Mouse (Mus musculus) heart, embryonic 10.5 days (tissue): ENCODE data around the gene Tle2. TPM values are rescaled to one million over a fixed set of nuclear protein-coding genes. Genes with fewer than 3 reads are reported as not detected.

ENCODE experiments used
- DNase-seq: peaks from one replicate; pipeline ENCODE4 v3.0.0-alpha.2; 2017; ENCODE audit warnings: low spot score
- H3K27ac ChIP-seq: fragments of 300-500 bp; sonication (generic); 2 replicates; pipeline ENCODE4 v1.5.1; 2016; ENCODE audit warnings: mild to moderate bottlenecking
- H3K27me3 ChIP-seq: fragments of 300-500 bp; sonication (generic); 2 replicates; pipeline ENCODE4 v1.6.1; 2016; ENCODE audit warnings: mild to moderate bottlenecking; ENCODE audit not compliant: poor library complexity, insufficient read depth, severe bottlenecking
- H3K36me3 ChIP-seq: fragments of 300-500 bp; sonication (generic); 2 replicates; pipeline ENCODE4 v1.6.1; 2016; ENCODE audit warnings: mild to moderate bottlenecking, moderate library complexity
- H3K4me1 ChIP-seq: fragments of 300-500 bp; sonication (generic); 2 replicates; pipeline ENCODE4 v1.6.1; 2016; ENCODE audit warnings: mild to moderate bottlenecking
- H3K4me3 ChIP-seq: fragments of 300-500 bp; sonication (generic); 2 replicates; pipeline ENCODE4 v1.5.1; 2016; ENCODE audit warnings: mild to moderate bottlenecking, moderate library complexity
- H3K9me3 ChIP-seq: fragments of 300-500 bp; sonication (generic); 2 replicates; pipeline ENCODE4 v1.6.1; 2016; ENCODE audit warnings: mild to moderate bottlenecking, moderate library complexity
- WGBS: fragments of 180-500 bp; shearing (Covaris S2); methylation state at CpG from one replicate; pipeline ENCODE4 v1.1.7; 2016; 5-methylcytosine and 5-hydroxymethylcytosine counted together
- polyA plus RNA-seq: library from polyadenylated mRNA; unstranded; fragments of >200 nt; fragmentation: Nextera tagmentation; extraction: Ambion mirVana; gene quantifications from 2 replicates; pipeline ENCODE4 v1.2.1, GENCODE M21; 2016

Tle2 gene
- polyA plus RNA-seq, 1 experiment from 2014 or later: 18.3 TPM

DNA sequence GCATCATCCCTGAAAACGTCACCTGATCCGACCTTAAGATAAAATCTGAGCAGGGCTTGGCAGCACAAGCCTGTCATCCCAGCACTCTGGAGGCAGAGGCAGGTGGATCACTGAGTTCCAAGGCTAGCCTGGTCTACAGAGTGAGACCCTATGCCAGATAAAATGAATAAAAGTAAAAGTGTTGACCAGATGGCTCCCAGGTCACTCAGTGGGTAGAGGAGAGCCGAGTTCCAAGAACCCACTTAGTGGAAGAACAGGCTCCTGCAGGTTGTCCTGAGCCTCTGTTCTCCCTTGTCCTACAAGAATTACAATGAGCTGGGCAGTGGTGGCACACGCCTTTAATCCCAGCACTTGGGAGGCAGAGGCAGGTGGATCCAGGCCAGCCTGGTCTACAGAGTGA is 18.9 kb downstream of the Tle2 start:
- Histone ChIP-seq H3K36me3 (peaks cover 23% of the 10 kb centered on the region), H3K27ac (no peak overlapping the region), H3K9me3 (no peaks in the 10 kb centered on the region), H3K27me3 (peaks cover 88% of the 10 kb centered on the region), H3K4me1 (peaks cover 34% of the 10 kb centered on the region), H3K4me3 (no peak overlapping the region)
- no peak for DNase-seq
- 72% methylated on average over 4 of the region's 4 CpGs for WGBS

GRCm38 (mm10) chr10:81593935-81594334 is 19.6 kb downstream of the Tle2 start:
- WGBS: 68% methylated on average over 18 of the region's 18 CpGs
- H3K4me1 ChIP-seq: peaks cover 38% of the 10 kb centered on the region
- peaks cover 82% of the 10 kb centered on the region for H3K27me3 ChIP-seq
- H3K36me3 ChIP-seq: peaks cover 16% of the 10 kb centered on the region; the same call in 1 of the 2 replicates
- H3K9me3 ChIP-seq: no peaks in the 10 kb centered on the region
- no peak for DNase-seq
- no peak overlapping the region for H3K27ac ChIP-seq
- H3K4me3 ChIP-seq: no peak overlapping the region

DNA sequence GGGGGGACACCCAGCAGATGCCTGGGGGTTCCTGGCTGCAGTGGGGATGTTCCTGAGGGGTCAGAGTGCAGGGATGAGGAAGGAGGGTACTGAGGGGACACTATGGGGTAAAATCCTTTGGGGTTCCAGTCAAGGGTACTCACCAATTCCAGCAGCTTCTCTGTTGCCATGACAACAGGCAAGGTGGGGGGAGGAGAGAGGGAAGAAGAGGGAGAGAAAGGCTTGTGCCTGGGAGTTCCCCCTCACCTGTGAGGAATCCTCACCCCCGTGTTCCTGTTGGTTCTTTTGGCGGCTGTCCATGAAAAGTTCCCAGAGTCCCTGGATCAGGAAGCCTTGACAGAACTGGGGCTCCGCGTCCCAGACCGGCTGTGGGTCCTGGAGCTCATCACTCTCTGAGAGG is 21.2 kb downstream of the Tle2 start:
- no peak for DNase-seq
- H3K36me3 ChIP-seq: 0 out of 2 replicates have a peak, but pooled peaks cover 2% of the 10 kb centered on the region
- no peaks in the 10 kb centered on the region for H3K9me3 ChIP-seq
- H3K27me3 ChIP-seq: peaks cover 65% of the 10 kb centered on the region
- H3K4me1 ChIP-seq: peaks cover 49% of the 10 kb centered on the region
- WGBS: 40% methylated on average over 5 of the region's 5 CpGs
- H3K27ac ChIP-seq: 0 out of 2 replicates have a peak overlapping the region, but pooled peaks have one; percentile 62
- H3K4me3 ChIP-seq: no peak overlapping the region

DNA sequence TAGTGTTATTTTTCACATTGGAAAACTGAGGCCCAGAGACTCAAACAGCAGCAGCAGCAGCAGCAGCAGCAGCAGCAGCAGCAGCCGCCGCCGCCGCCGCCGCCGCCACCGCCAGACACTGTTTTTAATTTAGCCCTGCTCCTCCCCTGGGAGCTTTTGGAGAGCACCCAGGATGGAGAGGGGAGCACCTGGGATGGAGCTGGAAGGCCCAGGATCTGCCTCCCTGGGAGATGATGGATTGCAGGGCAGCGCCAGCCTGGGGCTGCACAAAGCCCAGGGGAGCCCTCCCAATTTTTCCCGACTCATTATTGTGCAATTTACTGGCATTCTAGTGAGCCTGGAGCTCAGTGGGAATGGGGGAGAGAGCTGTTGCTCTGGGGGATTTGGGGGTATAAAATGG is 22.2 kb downstream of the Tle2 start:
- DNase-seq: no peak

GRCm38 (mm10) chr10:81597137-81597950 is 23.0 kb downstream of the Tle2 start:
- peaks cover 62% of the 10 kb centered on the region for H3K4me1 ChIP-seq
- H3K4me3 ChIP-seq: peak overlapping the region; percentile 52
- peak; percentile 87 for DNase-seq
- peaks cover 48% of the 10 kb centered on the region for H3K27me3 ChIP-seq
- 7% methylated on average over 10 of the region's 12 CpGs for WGBS
- H3K27ac ChIP-seq: peak overlapping the region; percentile 86
- no peaks in the 10 kb centered on the region for H3K9me3 ChIP-seq
- no peaks in the 10 kb centered on the region for H3K36me3 ChIP-seq

More for the DNA sequence above, 22.2 kb downstream of the Tle2 start:
- 5% methylated on average over 10 of the region's 10 CpGs for WGBS
- Histone ChIP-seq H3K9me3 (no peaks in the 10 kb centered on the region), H3K4me1 (peaks cover 59% of the 10 kb centered on the region), H3K36me3 (no peaks in the 10 kb centered on the region), H3K27me3 (peaks cover 55% of the 10 kb centered on the region), H3K27ac (peak overlapping the region; percentile 86), H3K4me3 (peak overlapping the region; percentile 52)

- peaks cover 62% of the 10 kb centered on the region for H3K4me1 ChIP-seq
Observed at GRCm38 (mm10) chr10:81598342-81598741, 24.0 kb downstream of the Tle2 start.

DNA sequence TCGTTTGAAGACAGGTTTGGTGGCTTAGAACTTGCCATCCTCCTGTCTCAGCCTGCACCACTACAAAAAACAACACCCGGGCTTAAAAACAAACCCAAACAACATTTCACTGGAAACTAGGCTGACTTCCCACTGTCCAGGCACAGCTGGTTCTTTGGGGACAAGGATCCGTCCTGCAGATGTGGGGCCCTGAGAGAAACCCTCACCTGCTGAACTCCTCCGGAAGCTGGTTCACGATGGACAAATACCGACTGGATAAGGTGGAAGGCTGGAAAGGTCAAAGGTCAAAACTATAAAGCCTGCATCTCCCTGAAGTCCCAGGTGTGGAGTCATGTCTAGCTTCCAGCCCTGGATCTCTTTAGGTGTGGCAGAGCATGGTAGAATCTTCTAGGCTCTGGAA is 24.5 kb downstream of the Tle2 start:
- Histone ChIP-seq H3K4me3 (no peak overlapping the region), H3K27me3 (peaks cover 32% of the 10 kb centered on the region), H3K36me3 (no peaks in the 10 kb centered on the region), H3K27ac (no peak overlapping the region), H3K4me1 (peaks cover 62% of the 10 kb centered on the region), H3K9me3 (no peaks in the 10 kb centered on the region)
- 54% methylated on average over 6 of the region's 6 CpGs for WGBS
- no peak for DNase-seq

More at GRCm38 (mm10) chr10:81598342-81598741, 24.0 kb downstream of the Tle2 start:
- H3K27me3 ChIP-seq: peaks cover 38% of the 10 kb centered on the region
- no peaks in the 10 kb centered on the region for H3K36me3 ChIP-seq
- no peak overlapping the region for H3K27ac ChIP-seq
- no peak for DNase-seq
- no peak overlapping the region for H3K4me3 ChIP-seq
- H3K9me3 ChIP-seq: no peaks in the 10 kb centered on the region
- WGBS: 51% methylated on average over 3 of the region's 3 CpGs

GRCm38 (mm10) chr10:81599630-81600029 is 25.3 kb downstream of the Tle2 start:
- H3K27me3 ChIP-seq: peaks cover 25% of the 10 kb centered on the region
- H3K36me3 ChIP-seq: no peaks in the 10 kb centered on the region
- DNase-seq: no peak
- WGBS: 69% methylated on average over 5 of the region's 5 CpGs
- H3K27ac ChIP-seq: 0 out of 2 replicates have a peak overlapping the region, but pooled peaks have one; percentile 83
- H3K4me1 ChIP-seq: peaks cover 62% of the 10 kb centered on the region
- no peaks in the 10 kb centered on the region for H3K9me3 ChIP-seq
- no peak overlapping the region for H3K4me3 ChIP-seq

GRCm38 (mm10) chr10:81600096-81600495 is 25.7 kb downstream of the Tle2 start:
- H3K9me3 ChIP-seq: no peaks in the 10 kb centered on the region
- H3K4me3 ChIP-seq: peak overlapping the region; percentile 48
- DNase-seq: no peak
- peaks cover 20% of the 10 kb centered on the region for H3K27me3 ChIP-seq
- 42% methylated on average over 10 of the region's 10 CpGs for WGBS
- H3K4me1 ChIP-seq: peaks cover 63% of the 10 kb centered on the region
- H3K27ac ChIP-seq: peak overlapping the region; percentile 83
- no peaks in the 10 kb centered on the region for H3K36me3 ChIP-seq

- DNase-seq: peak; percentile 99
- Histone ChIP-seq H3K9me3 (no peaks in the 10 kb centered on the region), H3K4me3 (peak within 1 kb of the TSS; percentile 48), H3K4me1 (peaks cover 62% of the 10 kb centered on the region), H3K27ac (peak within 1 kb of the TSS; percentile 83), H3K36me3 (no peaks in the 10 kb centered on the region), H3K27me3 (peaks cover 13% of the 10 kb centered on the region)
- under 1% methylated on average over 28 of the region's 28 CpGs for WGBS
Observed at GRCm38 (mm10) chr10:81600738-81601203, 26.4 kb downstream of the Tle2 start, which contains the start of gene Tle6. Tle6 (minus strand) TSS chr10:81601073.

DNA sequence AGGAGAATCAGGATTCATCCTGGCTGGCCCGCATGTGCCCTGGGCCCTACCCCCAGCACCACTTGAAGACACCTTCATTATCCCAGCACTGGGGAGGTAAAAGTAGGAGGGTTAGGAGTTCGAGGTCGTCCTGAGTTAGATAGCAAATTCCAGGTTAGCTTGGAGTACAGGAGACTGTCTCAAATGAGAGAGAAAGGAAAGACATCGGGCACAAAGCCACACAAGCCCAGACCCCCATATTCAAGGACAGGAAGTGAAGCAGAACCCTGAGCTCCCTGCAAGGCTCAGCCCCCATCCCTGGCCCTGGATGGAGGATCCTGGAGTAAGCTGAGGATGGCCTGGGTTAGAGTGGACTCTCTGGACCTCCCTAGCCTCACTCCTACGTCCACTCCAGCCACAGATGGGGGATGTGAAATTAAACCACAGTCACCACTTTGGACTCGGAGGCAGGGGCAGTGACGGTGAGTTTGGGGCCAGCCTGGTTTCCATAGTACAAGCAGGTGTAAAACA is 27.1 kb downstream of the Tle2 start:
- Histone ChIP-seq H3K4me1 (peaks cover 57% of the 10 kb centered on the region), H3K36me3 (no peaks in the 10 kb centered on the region), H3K27me3 (peaks cover 9% of the 10 kb centered on the region), H3K27ac (peak overlapping the region; percentile 83), H3K9me3 (no peaks in the 10 kb centered on the region), H3K4me3 (peak overlapping the region; percentile 48)
- DNase-seq: no peak
- WGBS: 24% methylated on average over 7 of the region's 7 CpGs

DNA sequence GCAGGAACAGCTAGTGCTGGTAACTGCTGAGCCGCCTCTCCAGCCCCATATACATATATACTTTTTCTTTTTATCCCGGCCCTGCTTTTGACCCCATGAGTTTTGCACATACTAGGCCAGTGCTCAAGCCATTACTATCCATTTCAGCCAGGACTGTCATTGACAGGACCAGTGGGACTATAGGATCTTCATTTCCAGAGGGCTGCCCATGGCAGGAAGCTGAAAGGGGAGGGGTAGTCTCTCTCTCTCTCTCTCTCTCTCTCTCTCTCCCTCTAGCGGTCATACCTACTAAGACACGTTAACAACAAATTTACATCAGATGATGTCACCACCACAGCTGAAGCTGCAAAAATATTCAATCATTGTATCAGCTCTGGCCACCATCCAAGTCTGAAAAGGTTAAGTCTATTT is 28.4 kb downstream of the Tle2 start:
- no peak for DNase-seq
- Histone ChIP-seq H3K4me1 (peaks cover 48% of the 10 kb centered on the region), H3K27ac (no peak overlapping the region), H3K27me3 (peaks cover 3% of the 10 kb centered on the region), H3K36me3 (0 out of 2 replicates have a peak, but pooled peaks cover 2% of the 10 kb centered on the region), H3K4me3 (no peak overlapping the region), H3K9me3 (no peaks in the 10 kb centered on the region)
- WGBS: 23% methylated on average over 4 of the region's 4 CpGs
